Mouse (Mus musculus) neural tube, embryonic 12.5 days (tissue): ENCODE measurements at regions not wholly inside any gene's neighbourhood (a gene's known extent, or its start where the extent isn't known, plus 50 kb on each side); places are given as distances from the start of the nearest gene placed in this dataset.

Source experiments
- ATAC-seq: fragments of 200-750 bp; cut with Nextera tagmentation; 2 replicates; pipeline ENCODE4 v1.8.0; 2017; ENCODE audit warnings: low read depth, mild to moderate bottlenecking, moderate TSS enrichment, moderate library complexity; ENCODE audit not compliant: low FRiP score
- H3K27ac ChIP-seq: fragments of 300-500 bp; sonication (generic); 2 replicates; pipeline ENCODE4 v1.5.1; 2016
- H3K27me3 ChIP-seq: fragments of 300-500 bp; sonication (generic); replicated peaks from 2 replicates; pipeline ENCODE4 v1.6.1; 2016; ENCODE audit warnings: mild to moderate bottlenecking
- H3K36me3 ChIP-seq: fragments of 300-500 bp; sonication (generic); 2 replicates; pipeline ENCODE4 v1.6.1; 2016; ENCODE audit warnings: mild to moderate bottlenecking
- H3K4me1 ChIP-seq: fragments of 300-500 bp; sonication (generic); 2 replicates; pipeline ENCODE4 v1.6.1; 2016
- H3K4me2 ChIP-seq: fragments of 300-500 bp; sonication (generic); replicated peaks from 2 replicates; pipeline ENCODE4 v1.6.1; 2016; ENCODE audit warnings: mild to moderate bottlenecking
- H3K4me3 ChIP-seq: fragments of 300-500 bp; sonication (generic); 2 replicates; pipeline ENCODE4 v1.5.1; 2016
- H3K9ac ChIP-seq: fragments of 300-500 bp; sonication (generic); 2 replicates; pipeline ENCODE4 v1.6.1; 2016; ENCODE audit warnings: mild to moderate bottlenecking
- H3K9me3 ChIP-seq: fragments of 300-500 bp; sonication (generic); 2 replicates; pipeline ENCODE4 v1.6.1; 2016; ENCODE audit warnings: mild to moderate bottlenecking
- WGBS: fragments of 180-500 bp; shearing (Covaris S2); methylation state at CpG from one replicate; pipeline ENCODE4 v1.1.7; 2016; 5-methylcytosine and 5-hydroxymethylcytosine counted together

- no peaks in the 10 kb centered on the region for H3K36me3 ChIP-seq
- H3K9me3 ChIP-seq, result no peaks in the 10 kb centered on the region
- 80% methylated on average over 10 of the region's 10 CpGs for WGBS
- H3K4me3 ChIP-seq, result no peak overlapping the region
- ATAC-seq, result no peak
- H3K27me3 ChIP-seq, result 0 out of 2 replicates have a peak, but pooled peaks cover 5% of the 10 kb centered on the region
- H3K4me1 ChIP-seq, result no peaks in the 10 kb centered on the region
- no peak overlapping the region for H3K4me2 ChIP-seq
- H3K27ac ChIP-seq, result no peak overlapping the region
- H3K9ac ChIP-seq, result no peak overlapping the region
Measured at GRCm38 (mm10) chr14:61697704-61698103, 90.4 kb downstream of the Kcnrg start.

GRCm38 (mm10) chr14:61698358-61699055, 91.2 kb downstream of the Kcnrg start:
- WGBS, result 74% methylated on average over 12 of the region's 12 CpGs
- Histone ChIP-seq H3K27ac (no peak overlapping the region), H3K9me3 (no peaks in the 10 kb centered on the region), H3K4me1 (no peaks in the 10 kb centered on the region), H3K4me2 (no peak overlapping the region), H3K4me3 (no peak overlapping the region), H3K36me3 (no peaks in the 10 kb centered on the region), H3K9ac (no peak overlapping the region), H3K27me3 (0 out of 2 replicates have a peak, but pooled peaks cover 5% of the 10 kb centered on the region)
- ATAC-seq, result no peak

- Histone ChIP-seq H3K27me3 (0 out of 2 replicates have a peak, but pooled peaks cover 4% of the 10 kb centered on the region), H3K27ac (no peak overlapping the region), H3K4me3 (no peak overlapping the region), H3K9me3 (no peaks in the 10 kb centered on the region), H3K9ac (no peak overlapping the region), H3K36me3 (no peaks in the 10 kb centered on the region), H3K4me2 (no peak overlapping the region), H3K4me1 (no peaks in the 10 kb centered on the region)
- WGBS, result 75% methylated on average over 7 of the region's 7 CpGs
- ATAC-seq, result no peak
Measured at GRCm38 (mm10) chr14:61699638-61700037, 92.4 kb downstream of the Kcnrg start.

DNA sequence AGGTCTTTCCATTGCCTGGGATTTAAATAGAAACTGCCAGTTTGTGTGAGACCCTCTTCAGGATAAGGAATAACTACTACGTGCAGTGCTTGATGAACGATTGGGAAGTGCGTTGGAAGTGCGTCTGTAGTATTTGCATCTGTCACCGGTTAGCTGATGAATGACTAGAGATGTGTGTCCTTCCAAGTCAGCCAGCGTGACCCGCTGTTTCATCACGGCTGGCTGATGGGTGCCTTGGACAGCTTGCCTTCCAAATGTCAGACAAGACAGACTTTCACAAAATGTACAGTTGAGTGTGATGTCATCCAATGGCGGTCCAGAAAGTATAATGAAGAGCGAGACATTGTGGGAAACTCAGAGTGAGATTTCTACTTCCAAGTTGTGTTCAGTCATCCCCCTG, 93.9 kb downstream of the Kcnrg start:
- WGBS, result 74% methylated on average over 10 of the region's 10 CpGs
- no peak overlapping the region for H3K4me3 ChIP-seq
- no peak overlapping the region for H3K4me2 ChIP-seq
- no peaks in the 10 kb centered on the region for H3K4me1 ChIP-seq
- H3K36me3 ChIP-seq, result no peaks in the 10 kb centered on the region
- no peaks in the 10 kb centered on the region for H3K9me3 ChIP-seq
- no peak overlapping the region for H3K27ac ChIP-seq
- H3K9ac ChIP-seq, result no peak overlapping the region
- ATAC-seq, result no peak
- no peaks in the 10 kb centered on the region for H3K27me3 ChIP-seq

- H3K4me1 ChIP-seq, result no peaks in the 10 kb centered on the region
- no peak overlapping the region for H3K9ac ChIP-seq
- 82% methylated on average over 3 of the region's 3 CpGs for WGBS
- no peaks in the 10 kb centered on the region for H3K36me3 ChIP-seq
- H3K9me3 ChIP-seq, result no peaks in the 10 kb centered on the region
- H3K27ac ChIP-seq, result no peak overlapping the region
- H3K27me3 ChIP-seq, result no peaks in the 10 kb centered on the region
- no peak overlapping the region for H3K4me2 ChIP-seq
- no peak overlapping the region for H3K4me3 ChIP-seq
- no peak for ATAC-seq
Measured at GRCm38 (mm10) chr14:61703916-61704315, 96.7 kb downstream of the Kcnrg start.

- no peak overlapping the region for H3K4me2 ChIP-seq
- H3K27ac ChIP-seq, result no peak overlapping the region
- no peaks in the 10 kb centered on the region; the same call in 1 of the 2 replicates for H3K4me1 ChIP-seq
- H3K4me3 ChIP-seq, result no peak overlapping the region
- H3K27me3 ChIP-seq, result no peaks in the 10 kb centered on the region
- H3K36me3 ChIP-seq, result no peaks in the 10 kb centered on the region
- H3K9ac ChIP-seq, result no peak overlapping the region
- no peak for ATAC-seq
- WGBS, result 92% methylated on average over 6 of the region's 6 CpGs
- no peaks in the 10 kb centered on the region for H3K9me3 ChIP-seq
Measured at GRCm38 (mm10) chr14:61706984-61707383, 99.7 kb downstream of the Kcnrg start.

DNA sequence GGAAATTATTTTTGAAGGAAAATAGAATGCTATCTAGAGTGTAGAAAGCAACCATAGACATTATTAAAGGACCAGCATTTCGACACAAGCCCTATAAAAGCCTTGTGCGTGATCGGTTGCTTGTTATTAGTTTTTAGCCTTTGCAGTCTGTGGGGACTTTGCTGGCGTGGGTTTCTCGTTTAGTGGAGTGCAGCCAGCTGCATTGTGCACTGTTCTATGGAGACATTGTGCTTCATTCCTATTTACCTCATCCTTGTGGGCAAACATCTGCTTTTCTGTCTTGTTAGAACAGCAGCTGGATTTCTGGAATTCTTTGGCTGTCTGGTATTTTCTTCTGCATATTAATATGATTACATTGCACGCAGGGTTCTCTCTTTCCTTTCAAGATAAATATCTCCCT, 101.1 kb downstream of the Kcnrg start:
- no peak for ATAC-seq
- 86% methylated on average over 6 of the region's 6 CpGs for WGBS
- Histone ChIP-seq H3K27ac (no peak overlapping the region), H3K4me1 (no peaks in the 10 kb centered on the region; the same call in 1 of the 2 replicates), H3K27me3 (no peaks in the 10 kb centered on the region), H3K9me3 (no peaks in the 10 kb centered on the region), H3K9ac (no peak overlapping the region), H3K36me3 (no peaks in the 10 kb centered on the region), H3K4me2 (no peak overlapping the region), H3K4me3 (no peak overlapping the region)

- H3K36me3 ChIP-seq, result no peaks in the 10 kb centered on the region
- H3K9ac ChIP-seq, result no peak overlapping the region
- ATAC-seq, result no peak
- no peaks in the 10 kb centered on the region for H3K4me1 ChIP-seq
- no peak overlapping the region for H3K4me2 ChIP-seq
- peaks cover 4% of the 10 kb centered on the region; the same call in 1 of the 2 replicates for H3K9me3 ChIP-seq
- H3K27me3 ChIP-seq, result no peaks in the 10 kb centered on the region
- H3K4me3 ChIP-seq, result no peak overlapping the region
- no peak overlapping the region for H3K27ac ChIP-seq
- 93% methylated on average over 4 of the region's 4 CpGs for WGBS
Measured at GRCm38 (mm10) chr14:61715746-61716145, 108.5 kb downstream of the Kcnrg start.

- Histone ChIP-seq H3K27me3 (no peaks in the 10 kb centered on the region), H3K4me3 (no peak overlapping the region), H3K4me1 (no peaks in the 10 kb centered on the region), H3K27ac (no peak overlapping the region), H3K9me3 (peaks cover 4% of the 10 kb centered on the region; the same call in 1 of the 2 replicates), H3K36me3 (no peaks in the 10 kb centered on the region), H3K9ac (no peak overlapping the region), H3K4me2 (no peak overlapping the region)
- WGBS, result 38% methylated on average over 4 of the region's 4 CpGs
- no peak for ATAC-seq
Measured at GRCm38 (mm10) chr14:61718392-61719124, 111.3 kb downstream of the Kcnrg start.

DNA sequence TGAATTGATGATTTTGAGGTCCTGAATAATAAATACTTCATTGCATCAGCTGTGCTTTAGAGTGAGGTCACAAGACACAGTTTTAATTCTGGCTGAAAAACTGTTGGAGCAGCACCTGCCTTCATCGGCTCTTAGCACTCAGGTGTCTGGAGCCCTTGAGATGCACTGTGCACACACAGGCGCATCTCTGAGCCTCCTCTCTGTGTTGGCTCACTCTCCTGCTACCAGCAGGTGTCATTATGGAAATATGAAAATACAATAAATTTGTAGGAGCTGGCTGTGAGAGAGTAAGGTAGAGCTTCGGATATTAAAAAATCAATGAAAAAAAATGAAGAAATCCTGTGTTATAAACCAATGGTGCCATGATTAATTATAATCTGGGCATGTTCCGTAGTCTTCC, 114.0 kb downstream of the Kcnrg start:
- no peak for ATAC-seq
- Histone ChIP-seq H3K4me3 (no peak overlapping the region), H3K4me1 (no peaks in the 10 kb centered on the region), H3K27me3 (no peaks in the 10 kb centered on the region), H3K4me2 (no peak overlapping the region), H3K27ac (no peak overlapping the region), H3K9ac (no peak overlapping the region), H3K9me3 (no peaks in the 10 kb centered on the region), H3K36me3 (no peaks in the 10 kb centered on the region)
- 89% methylated on average over 4 of the region's 4 CpGs for WGBS

DNA sequence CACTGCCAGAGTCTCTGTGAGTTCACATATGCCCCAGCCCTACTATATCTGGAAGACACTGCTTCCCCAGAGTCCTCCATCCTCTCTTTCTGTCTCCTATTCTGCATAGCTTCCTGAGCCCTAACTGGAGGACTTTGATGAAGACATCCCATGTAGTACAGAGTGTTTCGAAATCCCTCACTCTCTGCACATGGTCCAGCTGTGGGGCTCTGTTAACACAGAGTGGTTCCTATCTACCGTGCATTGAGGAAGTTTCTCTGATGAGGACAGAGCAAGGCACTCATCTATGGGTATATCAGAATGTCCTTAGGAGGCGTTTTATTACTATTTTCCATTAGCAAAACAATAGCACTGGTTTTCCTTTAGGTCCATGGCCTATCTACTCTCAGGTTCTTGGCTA, 117.7 kb downstream of the Kcnrg start:
- Histone ChIP-seq H3K4me3 (no peak overlapping the region), H3K4me1 (no peaks in the 10 kb centered on the region), H3K27ac (no peak overlapping the region), H3K36me3 (no peaks in the 10 kb centered on the region), H3K9ac (no peak overlapping the region), H3K4me2 (no peak overlapping the region), H3K9me3 (no peaks in the 10 kb centered on the region), H3K27me3 (no peaks in the 10 kb centered on the region)
- ATAC-seq, result no peak
- 89% methylated on average over 3 of the region's 3 CpGs for WGBS

DNA sequence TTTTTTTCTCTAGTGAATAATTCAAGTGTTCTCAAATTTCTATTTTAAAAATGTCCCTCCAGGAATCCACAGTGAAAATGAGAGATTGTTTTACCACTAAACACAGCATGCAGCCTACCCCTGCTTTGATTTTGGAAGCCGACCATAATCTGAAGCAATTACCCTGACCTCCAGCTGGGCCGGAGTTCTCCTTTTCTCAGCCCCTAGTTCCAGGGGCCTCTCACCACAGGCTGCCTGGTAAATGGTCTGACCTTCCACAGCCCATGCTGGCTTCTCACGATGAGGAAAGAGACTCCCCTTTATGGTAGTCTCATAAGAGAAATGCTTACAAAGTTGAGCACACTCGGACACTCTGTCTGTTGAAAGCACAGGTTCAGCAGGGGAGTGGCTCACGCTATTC, 121.3 kb downstream of the Kcnrg start:
- H3K27ac ChIP-seq, result no peak overlapping the region
- no peaks in the 10 kb centered on the region for H3K4me1 ChIP-seq
- H3K36me3 ChIP-seq, result no peaks in the 10 kb centered on the region
- 14% methylated on average over 5 of the region's 5 CpGs for WGBS
- H3K4me3 ChIP-seq, result no peak overlapping the region
- no peak overlapping the region for H3K4me2 ChIP-seq
- ATAC-seq, result no peak
- H3K27me3 ChIP-seq, result no peaks in the 10 kb centered on the region
- H3K9ac ChIP-seq, result no peak overlapping the region
- H3K9me3 ChIP-seq, result no peaks in the 10 kb centered on the region

DNA sequence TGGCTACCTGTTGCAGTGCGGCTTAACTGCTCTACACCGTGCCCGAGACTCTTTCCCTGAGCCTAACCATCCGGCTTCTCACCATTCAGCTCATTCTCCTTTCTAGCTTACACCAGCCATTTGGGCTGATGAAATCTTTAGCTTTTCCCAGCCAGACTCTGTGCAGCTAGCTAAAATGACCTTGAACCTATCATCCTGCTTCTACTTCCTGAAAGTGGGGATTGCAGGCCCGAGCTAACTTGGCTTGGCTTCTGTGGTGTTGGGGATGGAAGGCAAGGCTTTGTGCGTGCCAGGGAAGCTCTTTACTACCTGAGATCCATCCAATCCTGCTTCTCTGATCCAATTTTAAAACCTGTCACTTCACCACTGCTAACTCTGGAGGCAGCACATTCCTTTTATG, 128.3 kb downstream of the Kcnrg start:
- H3K9me3 ChIP-seq, result no peaks in the 10 kb centered on the region
- H3K4me2 ChIP-seq, result no peak overlapping the region
- ATAC-seq, result no peak
- H3K4me1 ChIP-seq, result peaks cover 6% of the 10 kb centered on the region
- no peaks in the 10 kb centered on the region for H3K27me3 ChIP-seq
- no peak overlapping the region for H3K9ac ChIP-seq
- 83% methylated on average over 6 of the region's 6 CpGs for WGBS
- no peak overlapping the region for H3K27ac ChIP-seq
- H3K4me3 ChIP-seq, result no peak overlapping the region
- H3K36me3 ChIP-seq, result no peaks in the 10 kb centered on the region
